In genomic region chr14:101428805-101429516, GRCm38 (mm10) we compare ENCODE assay signal across 9 mouse cellular contexts.
DNase-seq lines count a peak whose midpoint lies in the region; ATAC-seq and TF ChIP-seq lines count a peak whose summit lies in the region.
"Had no signal": no experiment of that assay in that cellular context is flagged by ENCODE, and none has a peak within 500 bp of the region (broad histone marks: within the 10 kb centered on the region; RNA-seq: fewer than 3 reads in every experiment).

No protein-coding gene starts in this region.

- peak; percentile 74 for ATAC-seq in midbrain, embryonic 15.5 days (replicated peaks)

- no peak overlapping the region for H3K4me2 ChIP-seq in midbrain, embryonic 15.5 days
- H3K4me2 ChIP-seq: limb, embryonic 12.5 days had no signal

- H3K9ac ChIP-seq in midbrain, embryonic 15.5 days: no peak overlapping the region
- H3K9ac ChIP-seq: limb, embryonic 12.5 days had no signal

- no peaks in the 10 kb centered on the region for H3K9me3 ChIP-seq in midbrain, embryonic 15.5 days
- H3K9me3 ChIP-seq: limb, embryonic 12.5 days had no signal

- H3K4me1 ChIP-seq in midbrain, embryonic 15.5 days: no peaks in the 10 kb centered on the region
- H3K4me1 ChIP-seq: limb, embryonic 12.5 days had no signal

- peak; percentile 95 for TF ChIP-seq CTCF in layer of hippocampus, adult 2 months (conservative IDR thresholded peaks at IDR 0.05)

- no peaks in the 10 kb centered on the region for H3K27me3 ChIP-seq in midbrain, embryonic 15.5 days (replicated peaks)
- H3K27me3 ChIP-seq: limb, embryonic 12.5 days had no signal

- DNase-seq in layer of hippocampus, adult 2 months (ENCODE audit: low spot score in 2 of 2): peak; percentile 33 to 44
- DNase-seq in layer of hippocampus, postnatal 25 days (ENCODE audit: extremely low spot score in 1 of 2, low spot score in 1 of 2): no peak
- peak; percentile 63 for DNase-seq in NIH3T3 (ENCODE audit: low read depth)
- DNase-seq in fibroblast of lung, adult 2 months (ENCODE audit: low read depth): peak; percentile 32
- DNase-seq in adrenal gland, adult 2 months: no peak
- no peak for DNase-seq in urinary bladder, postnatal 4 days (ENCODE audit: low spot score in 2 of 2)
- DNase-seq in spleen, adult 12 weeks (ENCODE audit: low spot score): no peak

- no peak overlapping the region for H3K27ac ChIP-seq in layer of hippocampus, adult 2 months
- peak overlapping the region; percentile 42; the same call in 1 of the 2 replicates for H3K27ac ChIP-seq in midbrain, embryonic 15.5 days
- H3K27ac ChIP-seq: limb, embryonic 12.5 days had no signal

- H3K4me3 ChIP-seq in layer of hippocampus, adult 2 months: no peak overlapping the region
- no peak overlapping the region for H3K4me3 ChIP-seq in midbrain, embryonic 15.5 days
- H3K4me3 ChIP-seq: limb, embryonic 12.5 days had no signal

- H3K36me3 ChIP-seq in midbrain, embryonic 15.5 days (replicated peaks): no peaks in the 10 kb centered on the region
- H3K36me3 ChIP-seq: limb, embryonic 12.5 days had no signal

- WGBS in midbrain, embryonic 15.5 days: 30% methylated on average over 3 of the region's 3 CpGs

Comparison
In these comparisons a context has a peak if more than half of its experiments do, and no peak if none do; other contexts are left out.
1. DNase-seq: peak in layer of hippocampus, adult 2 months (2 of 2), NIH3T3 (single experiment) and fibroblast of lung, adult 2 months (single experiment); none in layer of hippocampus, postnatal 25 days (0 of 2), adrenal gland, adult 2 months (single experiment), urinary bladder, postnatal 4 days (0 of 2) and spleen, adult 12 weeks (single experiment).